Mouse (Mus musculus): ENCODE data around the gene Mfsd6. TPM values are rescaled to one million over a fixed set of nuclear protein-coding genes. Genes with fewer than 3 reads are reported as not detected.

Gene Mfsd6
- total RNA-seq, 2 experiments from 2014 or later = 6.2 to 7.6 TPM

DNA sequence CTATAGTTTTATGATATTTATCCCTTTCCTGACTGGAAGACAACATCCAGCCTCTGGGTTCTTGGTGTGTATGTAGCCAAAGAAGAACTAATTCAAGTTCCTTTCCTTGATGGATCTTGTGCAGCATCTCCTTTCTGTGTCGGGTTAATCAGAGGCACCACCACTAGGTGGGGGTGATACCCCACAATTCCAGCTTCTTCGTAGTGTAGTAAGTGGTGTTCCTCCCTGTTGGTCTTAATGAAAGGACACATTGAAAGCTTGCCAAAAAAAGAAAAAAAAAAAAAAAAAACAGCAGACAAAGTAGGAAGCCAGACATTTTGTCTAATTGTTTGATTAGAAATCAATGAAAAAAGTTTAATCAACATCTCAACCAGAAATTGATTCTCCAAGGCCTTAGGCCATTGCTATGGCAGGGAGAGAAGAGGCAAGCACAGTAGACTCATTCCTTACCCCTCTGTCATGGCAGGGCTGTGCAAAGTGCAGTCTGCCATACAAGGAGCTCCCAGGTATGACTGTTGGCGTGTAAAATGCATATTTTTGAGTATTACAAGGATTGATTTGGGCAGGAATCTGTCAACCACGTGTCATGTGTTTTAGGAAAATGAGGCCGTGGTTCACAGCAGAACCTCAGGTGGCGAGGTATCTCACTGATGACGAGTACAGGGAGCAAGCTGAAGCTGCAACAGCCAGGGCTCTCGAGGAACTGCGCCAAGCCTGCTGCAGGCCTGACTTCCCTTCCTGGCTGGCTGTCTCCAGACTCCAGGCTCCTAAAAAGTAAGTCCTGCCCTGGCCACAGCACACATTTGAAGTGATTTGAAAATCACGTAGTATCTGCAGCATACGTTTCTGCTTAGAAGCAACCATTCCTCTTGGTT is 78.9 kb downstream of the Mfsd6 start:
- peak; percentile 43 to 53 for DNase-seq (ENCODE audit: low spot score in 2 of 2)

DNA sequence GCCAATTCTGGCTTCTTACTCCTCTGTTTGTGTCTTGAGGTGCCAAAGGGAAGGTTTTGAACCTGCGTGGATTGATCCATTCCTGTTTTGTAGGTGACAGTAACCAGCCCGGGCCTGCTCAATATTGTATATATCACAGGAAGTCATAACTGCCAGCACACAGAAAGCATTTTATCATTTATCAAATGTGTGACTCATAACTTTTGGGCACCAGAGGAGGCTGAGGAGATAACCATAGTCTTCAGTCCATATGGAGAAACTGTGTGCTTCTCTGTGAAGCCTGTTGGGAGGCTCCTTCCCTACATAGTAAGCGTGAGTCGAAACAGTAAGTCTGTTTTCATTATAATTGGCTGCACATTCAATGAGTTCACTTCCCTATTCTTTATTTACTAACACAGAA is 86.5 kb downstream of the Mfsd6 start:
- DNase-seq (ENCODE audit: low spot score in 2 of 2) = no peak

- DNase-seq (ENCODE audit: low spot score in 2 of 2) = no peak
Observed at GRCm38 (mm10) chr1:52640266-52640665, 87.0 kb downstream of the Mfsd6 start.

GRCm38 (mm10) chr1:52639090-52639489 is 88.2 kb downstream of the Mfsd6 start:
- DNase-seq (ENCODE audit: low spot score in 2 of 2) = no peak

- DNase-seq (ENCODE audit: low spot score in 2 of 2) = no peak
Observed at GRCm38 (mm10) chr1:52638101-52638500, 89.2 kb downstream of the Mfsd6 start.

DNA sequence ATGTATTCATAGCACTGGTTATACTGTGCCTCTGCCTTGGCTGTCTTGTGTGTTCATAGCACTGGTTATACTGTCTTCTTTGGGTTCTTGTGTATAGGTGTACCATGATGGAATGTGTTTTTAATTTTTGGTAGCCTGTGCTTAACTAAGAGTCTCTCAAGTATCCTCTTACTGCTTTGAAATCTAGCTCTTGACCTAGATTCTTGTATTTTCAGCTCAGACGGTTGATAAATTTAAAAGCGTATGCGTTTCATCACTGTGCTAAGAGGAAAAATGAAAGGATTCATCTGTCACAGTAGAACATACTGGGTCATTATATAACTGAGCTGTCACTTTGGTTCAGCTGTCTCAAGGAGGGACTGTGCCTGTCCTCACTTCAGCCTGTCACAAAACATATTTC is 91.3 kb downstream of the Mfsd6 start:
- DNase-seq (ENCODE audit: low spot score in 2 of 2) = no peak

GRCm38 (mm10) chr1:52634251-52634650 is 93.0 kb downstream of the Mfsd6 start:
- DNase-seq (ENCODE audit: low spot score in 2 of 2) = no peak

DNA sequence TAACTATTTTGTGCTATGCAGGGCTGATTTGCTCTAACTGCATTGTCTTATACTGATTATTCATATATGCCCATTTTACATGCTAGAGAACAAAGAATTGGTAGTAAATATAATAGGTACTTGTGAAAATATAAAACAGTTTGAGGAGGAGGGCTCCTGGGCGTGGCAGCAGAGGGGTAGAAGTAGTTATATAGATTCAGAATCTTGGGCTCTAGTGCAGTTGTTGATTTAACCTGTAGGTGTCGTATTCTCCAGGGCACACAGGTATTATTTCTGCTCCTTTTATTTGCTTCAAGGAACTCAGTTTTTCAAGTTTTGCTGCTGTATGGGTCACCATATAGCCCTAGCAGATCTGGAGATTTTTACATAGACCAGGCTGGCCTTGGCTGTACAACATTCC is 95.7 kb downstream of the Mfsd6 start:
- no peak for DNase-seq (ENCODE audit: low spot score in 2 of 2)

DNA sequence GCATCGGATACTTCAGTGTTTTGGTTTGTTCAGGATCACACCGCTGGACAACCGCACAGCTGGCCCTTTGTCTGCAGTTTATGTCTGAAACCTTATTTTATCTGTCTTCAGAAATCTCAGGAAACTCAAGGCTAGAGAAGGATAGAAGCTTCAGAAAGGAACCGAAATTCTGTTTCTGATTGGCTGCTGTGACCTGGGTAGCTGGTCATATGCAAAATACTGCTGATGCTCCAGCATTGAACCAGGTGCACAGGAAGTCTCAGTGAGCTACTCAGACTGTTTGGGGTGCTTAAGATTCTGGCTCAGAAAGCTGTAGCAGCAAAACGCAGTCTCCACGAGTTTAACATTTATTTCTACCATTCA is 96.3 kb downstream of the Mfsd6 start:
- DNase-seq (ENCODE audit: low spot score in 2 of 2) = no peak

- peak; percentile 86 to 94 for DNase-seq (ENCODE audit: low spot score in 2 of 2)
Observed at GRCm38 (mm10) chr1:52630248-52630936, 96.9 kb downstream of the Mfsd6 start, which contains the start of gene Nemp2. Nemp2 (plus strand) TSS chr1:52630703.

GRCm38 (mm10) chr1:52620442-52620841 is 106.8 kb downstream of the Mfsd6 start:
- no peak for DNase-seq (ENCODE audit: low spot score in 2 of 2)

- DNase-seq (ENCODE audit: low spot score in 2 of 2) = no peak
Observed at GRCm38 (mm10) chr1:52618217-52618616, 109.0 kb downstream of the Mfsd6 start.

- no peak for DNase-seq (ENCODE audit: low spot score in 2 of 2)
Observed at GRCm38 (mm10) chr1:52608486-52608885, 118.8 kb downstream of the Mfsd6 start.

DNA sequence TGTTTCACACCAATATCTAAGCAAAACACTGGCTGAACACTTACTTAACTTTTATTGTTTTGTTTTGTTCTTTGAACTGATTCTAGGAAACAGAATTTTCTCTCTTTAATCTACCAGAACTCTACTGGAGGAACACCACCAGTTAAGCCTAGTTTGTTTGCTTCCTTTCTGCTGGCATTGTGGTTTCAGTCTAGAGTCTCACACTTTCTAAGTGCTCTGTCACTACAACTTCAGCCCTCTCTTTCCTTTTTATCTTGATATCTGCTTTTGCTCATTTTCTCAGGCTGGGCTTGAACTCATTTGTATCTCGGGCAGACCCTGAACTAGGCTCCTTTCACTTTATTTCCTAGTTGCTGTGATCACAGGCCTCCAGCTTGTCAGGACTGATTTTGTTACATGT is 119.6 kb downstream of the Mfsd6 start:
- DNase-seq (ENCODE audit: low spot score in 2 of 2) = no peak

Other genes with a start within 250 kb of the Mfsd6 start
- gene Nab1, start 226.8 kb downstream of the Mfsd6 start, total RNA-seq (2021) = 10 to 100 TPM; 26.5 to 28.0 TPM
- gene Nemp2, start 96.8 kb downstream of the Mfsd6 start, total RNA-seq (2021) = 1 to 10 TPM; 4.2 to 5.8 TPM
- gene Inpp1, start 90.2 kb upstream of the Mfsd6 start, total RNA-seq (2021) = 10 to 100 TPM; 12.3 to 12.6 TPM
- gene Hibch, start 117.5 kb upstream of the Mfsd6 start, total RNA-seq (2021) = 10 to 100 TPM; 25.1 to 25.3 TPM

All from gastrocnemius, postnatal 4 days (tissue).